ENCODE assay signal across 7 mouse cellular contexts in the genomic region with DNA sequence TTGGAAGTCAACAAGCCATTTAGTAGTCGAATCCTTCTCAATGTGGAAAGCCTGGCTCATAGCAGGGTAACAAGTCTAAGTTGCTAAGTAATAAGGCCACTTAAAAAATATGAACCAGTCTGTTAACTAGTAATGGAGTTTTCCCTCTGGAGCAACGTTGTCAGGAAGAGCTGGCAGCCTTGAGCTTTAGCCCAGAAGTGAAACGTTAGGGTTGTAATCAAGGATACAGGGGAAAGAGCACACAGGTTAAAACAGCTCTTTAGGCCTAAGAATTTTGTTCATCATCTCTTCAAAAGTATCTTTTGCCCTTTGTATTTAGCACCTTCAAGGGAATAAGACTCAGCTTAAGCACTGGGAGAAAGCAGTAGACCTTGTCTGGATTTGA. TPM values are rescaled to one million over a fixed set of nuclear protein-coding genes. Genes with fewer than 3 reads are reported as not detected.
A peak's percentile ranks its signal among the peaks of the same experiment; 100 is the strongest.
DNase-seq lines count a peak whose midpoint lies in the region; ATAC-seq and TF ChIP-seq lines count a peak whose summit lies in the region.

No protein-coding gene starts in this region.

- no peak for ATAC-seq in embryonic facial prominence, embryonic 12.5 days (ENCODE audit: insufficient number of reproducible peaks, insufficient read depth, low FRiP score, low TSS enrichment)
- ATAC-seq in limb, embryonic 11.5 days (ENCODE audit: insufficient number of reproducible peaks, low FRiP score, low TSS enrichment, low read depth): no peak
- no peak for ATAC-seq in stomach, postnatal 0 days (ENCODE audit: low FRiP score, low TSS enrichment)

- 9% methylated on average over 3 of the region's 3 CpGs for WGBS in spleen, adult 2 months
- 9% methylated on average over 3 of the region's 3 CpGs for WGBS in embryonic facial prominence, embryonic 12.5 days
- 5% methylated on average over 3 of the region's 3 CpGs for WGBS in limb, embryonic 11.5 days
- WGBS in stomach, postnatal 0 days: 6% methylated on average over 3 of the region's 3 CpGs
- WGBS in cerebellum, adult 2 months: 15% methylated on average over 3 of the region's 3 CpGs

- peak overlapping the region; percentile 55 for H3K9ac ChIP-seq in embryonic facial prominence, embryonic 12.5 days
- peak overlapping the region; percentile 67 for H3K9ac ChIP-seq in limb, embryonic 11.5 days (ENCODE audit: low read length)
- peak overlapping the region; percentile 52; the same call in 1 of the 2 replicates for H3K9ac ChIP-seq in stomach, postnatal 0 days (ENCODE audit: low read length)

- no peak for TF ChIP-seq CTCF in spleen, adult 2 months (IDR thresholded peaks at IDR 0.05; ENCODE audit: extremely low read depth, insufficient read depth, insufficient read length, insufficient replicate concordance)
- TF ChIP-seq CTCF in stomach, postnatal 0 days (IDR thresholded peaks at IDR 0.05; ENCODE audit: low read depth): no peak
- TF ChIP-seq CTCF in cerebellum, adult 2 months (IDR thresholded peaks at IDR 0.05; ENCODE audit: borderline replicate concordance, insufficient read depth, low read depth, low read length): no peak

- H3K36me3 ChIP-seq in spleen, adult 2 months (ENCODE audit: control insufficient read depth, insufficient read depth, low read length): no peaks in the 10 kb centered on the region
- no peaks in the 10 kb centered on the region for H3K36me3 ChIP-seq in embryonic facial prominence, embryonic 12.5 days
- no peaks in the 10 kb centered on the region for H3K36me3 ChIP-seq in limb, embryonic 11.5 days (ENCODE audit: control insufficient read depth, insufficient read depth, low read length)
- no peaks in the 10 kb centered on the region for H3K36me3 ChIP-seq in stomach, postnatal 0 days (ENCODE audit: control insufficient read depth, insufficient read depth, low read length)

- peaks cover 4% of the 10 kb centered on the region for H3K4me1 ChIP-seq in spleen, adult 2 months (ENCODE audit: control insufficient read depth, insufficient read depth, insufficient read length)
- H3K4me1 ChIP-seq in embryonic facial prominence, embryonic 12.5 days: 0 out of 2 replicates have a peak, but pooled peaks cover 10% of the 10 kb centered on the region
- 0 out of 2 replicates have a peak, but pooled peaks cover 2% of the 10 kb centered on the region for H3K4me1 ChIP-seq in limb, embryonic 11.5 days (ENCODE audit: control insufficient read depth, insufficient read depth, low read length)
- H3K4me1 ChIP-seq in stomach, postnatal 0 days (replicated peaks; ENCODE audit: control insufficient read depth, insufficient read depth): no peaks in the 10 kb centered on the region
- no peaks in the 10 kb centered on the region; the same call in 1 of the 2 replicates for H3K4me1 ChIP-seq in cerebellum, adult 2 months (ENCODE audit: control insufficient read depth, insufficient read depth, low read length)

- H3K27me3 ChIP-seq in spleen, adult 2 months (ENCODE audit: control insufficient read depth, insufficient read depth, low read length): no peaks in the 10 kb centered on the region
- no peaks in the 10 kb centered on the region for H3K27me3 ChIP-seq in embryonic facial prominence, embryonic 12.5 days
- H3K27me3 ChIP-seq in limb, embryonic 11.5 days (ENCODE audit: control insufficient read depth, insufficient read depth, low read length): no peaks in the 10 kb centered on the region
- H3K27me3 ChIP-seq in stomach, postnatal 0 days (ENCODE audit: control insufficient read depth, insufficient read depth, low read length): no peaks in the 10 kb centered on the region
- H3K27me3 ChIP-seq in cerebellum, adult 2 months (ENCODE audit: control insufficient read depth, insufficient read depth, low read length): no peaks in the 10 kb centered on the region

- H3K4me3 ChIP-seq in spleen, adult 2 months (ENCODE audit: extremely low read depth, insufficient read depth, insufficient read length): peak overlapping the region; percentile 49; the same call in 1 of the 2 replicates
- peak overlapping the region; percentile 43 for H3K4me3 ChIP-seq in embryonic facial prominence, embryonic 12.5 days
- H3K4me3 ChIP-seq in limb, embryonic 11.5 days (ENCODE audit: low read depth, low read length): peak overlapping the region; percentile 37
- peak overlapping the region; percentile 43 for H3K4me3 ChIP-seq in stomach, postnatal 0 days (ENCODE audit: low read depth, low read length)
- no peak overlapping the region for H3K4me3 ChIP-seq in cerebellum, adult 2 months (replicated peaks; ENCODE audit: insufficient read depth, low read depth, low read length)

- no peak for DNase-seq in spleen, adult 2 months (ENCODE audit: low read depth in 1 of 2, low spot score in 2 of 2)
- DNase-seq in spleen, adult 18-20 months: no peak
- peak; percentile 51 for DNase-seq in limb, embryonic 11.5 days (ENCODE audit: low spot score)
- no peak for DNase-seq in stomach, postnatal 0 days (ENCODE audit: low spot score)
- DNase-seq in cerebellum, adult 2 months: no peak
- DNase-seq in ovary, postnatal 36 days (ENCODE audit: low spot score): no peak

- TF ChIP-seq EP300 in stomach, postnatal 0 days (optimal IDR thresholded peaks at IDR 0.05): no peak

- no peaks in the 10 kb centered on the region for H3K9me3 ChIP-seq in embryonic facial prominence, embryonic 12.5 days
- no peaks in the 10 kb centered on the region for H3K9me3 ChIP-seq in limb, embryonic 11.5 days (ENCODE audit: control insufficient read depth, low read length)
- no peaks in the 10 kb centered on the region for H3K9me3 ChIP-seq in stomach, postnatal 0 days (ENCODE audit: control insufficient read depth, low read length)

- peak overlapping the region; percentile 22; the same call in 1 of the 2 replicates for H3K27ac ChIP-seq in spleen, adult 2 months (ENCODE audit: insufficient read depth, low read length)
- peak overlapping the region; percentile 96 for H3K27ac ChIP-seq in embryonic facial prominence, embryonic 12.5 days
- peak overlapping the region; percentile 97 for H3K27ac ChIP-seq in limb, embryonic 11.5 days (replicated peaks; ENCODE audit: low read depth, low read length)
- peak overlapping the region; percentile 85 for H3K27ac ChIP-seq in stomach, postnatal 0 days (replicated peaks)
- H3K27ac ChIP-seq in cerebellum, adult 2 months (ENCODE audit: insufficient read depth, low read length): no peak overlapping the region

- H3K4me2 ChIP-seq in embryonic facial prominence, embryonic 12.5 days (replicated peaks): peak overlapping the region; percentile 50
- peak overlapping the region; percentile 57 for H3K4me2 ChIP-seq in limb, embryonic 11.5 days (ENCODE audit: low read depth, severe bottlenecking)
- H3K4me2 ChIP-seq in stomach, postnatal 0 days (replicated peaks; ENCODE audit: low read depth): peak overlapping the region; percentile 57

- no peak for TF ChIP-seq POLR2A in spleen, adult 2 months (IDR thresholded peaks at IDR 0.05; ENCODE audit: low read depth, low read length)
- TF ChIP-seq POLR2A in cerebellum, adult 2 months (IDR thresholded peaks at IDR 0.05; ENCODE audit: borderline replicate concordance, insufficient read depth, low read length): no peak

RNA-seq across cellular contexts. Expression of a gene that starts 0.7 kb away (rescaled TPM):
- polyA plus RNA-seq in spleen, adult 2 months (2012; rRNA removed): 24.8 and 33.8 TPM in 2 replicates
- 2.1 and 2.4 TPM in 2 replicates for polyA plus RNA-seq in embryonic facial prominence, embryonic 12.5 days (2016; fragmentation: Nextera tagmentation; extraction: Ambion mirVana)
- polyA plus RNA-seq in limb, embryonic 11.5 days (2014; fragmentation: Nextera tagmentation; extraction: Ambion mirVana): 0.67 and 2.3 TPM in 2 replicates
- polyA plus RNA-seq in stomach, postnatal 0 days (2015; fragmentation: Nextera tagmentation; extraction: Ambion mirVana): 0.38 TPM in 1 of 2 replicates, not detected in the other
- polyA plus RNA-seq in cerebellum, adult 2 months (2012; rRNA removed): 4.7 and 7.0 TPM in 2 replicates

RNA-seq across cellular contexts. Expression of a gene that starts 2.3 kb away (rescaled TPM):
- 0.30 and 0.39 TPM in 2 replicates for polyA plus RNA-seq in spleen, adult 2 months (2012; rRNA removed)
- polyA plus RNA-seq in embryonic facial prominence, embryonic 12.5 days (2016; fragmentation: Nextera tagmentation; extraction: Ambion mirVana): 0.64 and 0.75 TPM in 2 replicates
- 0.54 and 0.56 TPM in 2 replicates for polyA plus RNA-seq in limb, embryonic 11.5 days (2014; fragmentation: Nextera tagmentation; extraction: Ambion mirVana)
- polyA plus RNA-seq in stomach, postnatal 0 days (2015; fragmentation: Nextera tagmentation; extraction: Ambion mirVana): 0.22 and 0.34 TPM in 2 replicates
- polyA plus RNA-seq in cerebellum, adult 2 months (2012; rRNA removed): 0.05 and 0.14 TPM in 2 replicates

RNA-seq across cellular contexts. Expression of a gene that starts 6.9 kb away (rescaled TPM):
- polyA plus RNA-seq in spleen, adult 2 months (2012; rRNA removed): 10.2 and 16.1 TPM in 2 replicates
- 1.3 and 2.3 TPM in 2 replicates for polyA plus RNA-seq in embryonic facial prominence, embryonic 12.5 days (2016; fragmentation: Nextera tagmentation; extraction: Ambion mirVana)
- 1.4 and 2.0 TPM in 2 replicates for polyA plus RNA-seq in limb, embryonic 11.5 days (2014; fragmentation: Nextera tagmentation; extraction: Ambion mirVana)
- 0.51 and 0.78 TPM in 2 replicates for polyA plus RNA-seq in stomach, postnatal 0 days (2015; fragmentation: Nextera tagmentation; extraction: Ambion mirVana)
- polyA plus RNA-seq in cerebellum, adult 2 months (2012; rRNA removed): 0.32 and 0.33 TPM in 2 replicates

RNA-seq across cellular contexts. Expression of a gene that starts 7.6 kb away (rescaled TPM):
- 4.9 and 8.4 TPM in 2 replicates for polyA plus RNA-seq in spleen, adult 2 months (2012; rRNA removed)
- 1.3 and 1.5 TPM in 2 replicates for polyA plus RNA-seq in embryonic facial prominence, embryonic 12.5 days (2016; fragmentation: Nextera tagmentation; extraction: Ambion mirVana)
- 0.79 and 1.0 TPM in 2 replicates for polyA plus RNA-seq in limb, embryonic 11.5 days (2014; fragmentation: Nextera tagmentation; extraction: Ambion mirVana)
- 0.30 and 0.62 TPM in 2 replicates for polyA plus RNA-seq in stomach, postnatal 0 days (2015; fragmentation: Nextera tagmentation; extraction: Ambion mirVana)
- polyA plus RNA-seq in cerebellum, adult 2 months (2012; rRNA removed): 0.33 and 0.34 TPM in 2 replicates

RNA-seq across cellular contexts. Expression of a gene that starts 11.4 kb away (rescaled TPM):
- polyA plus RNA-seq in spleen, adult 2 months (2012; rRNA removed): 36.8 and 50.5 TPM in 2 replicates
- polyA plus RNA-seq in embryonic facial prominence, embryonic 12.5 days (2016; fragmentation: Nextera tagmentation; extraction: Ambion mirVana): 9.5 and 9.6 TPM in 2 replicates
- 9.6 and 9.8 TPM in 2 replicates for polyA plus RNA-seq in limb, embryonic 11.5 days (2014; fragmentation: Nextera tagmentation; extraction: Ambion mirVana)
- polyA plus RNA-seq in stomach, postnatal 0 days (2015; fragmentation: Nextera tagmentation; extraction: Ambion mirVana): 1.6 and 3.3 TPM in 2 replicates
- polyA plus RNA-seq in cerebellum, adult 2 months (2012; rRNA removed): 1.5 and 3.2 TPM in 2 replicates
